Mouse (Mus musculus): ENCODE results near the gene Aldh5a1.

- TF ChIP-seq CTCF (IDR thresholded peaks at IDR 0.05; ENCODE audit: insufficient read depth, low read length) (no peak), POLR2A (IDR thresholded peaks at IDR 0.05; ENCODE audit: borderline replicate concordance, extremely low read depth, low read depth, low read length) (no peak)
These were observed 22.5 kb downstream of the Aldh5a1 start for GRCm38 (mm10) chr13:24914915-24915314.
